Mouse (Mus musculus) liver (tissue): Measurements from ENCODE around the gene Emc3.

Experiments
- DNase-seq: peaks from one replicate; pipeline ENCODE4 v3.0.0-alpha.2; 2020; ENCODE audit warnings: mixed read lengths

Emc3 gene

DNA sequence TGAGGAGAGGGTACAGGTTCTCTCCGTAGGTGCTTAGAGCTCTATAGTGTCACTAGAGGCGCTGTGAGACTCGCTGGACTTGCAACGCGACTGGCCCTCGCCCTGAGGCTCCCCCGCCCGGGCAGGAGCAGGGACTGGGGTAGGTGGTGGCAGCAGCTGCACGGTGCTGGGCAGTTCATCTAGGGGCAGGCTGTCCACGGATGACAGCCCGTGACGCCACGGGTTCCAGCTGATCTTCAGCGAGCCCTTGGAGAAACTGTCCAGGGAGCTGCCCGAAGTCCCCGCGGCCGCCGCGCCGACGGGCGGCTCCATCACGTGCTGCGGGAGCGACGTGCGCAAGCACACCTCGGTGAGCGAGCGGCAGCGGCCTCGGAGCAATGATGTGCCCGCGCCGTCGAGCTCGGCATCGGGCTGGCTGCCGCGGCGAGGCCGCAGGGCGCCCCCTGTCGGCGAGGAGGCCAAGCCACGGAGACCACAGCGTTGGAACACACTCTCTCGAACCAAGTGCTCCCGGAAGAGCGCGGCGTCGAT is 37.1 kb downstream of the Emc3 start:
- DNase-seq, result peak; percentile 81

DNA sequence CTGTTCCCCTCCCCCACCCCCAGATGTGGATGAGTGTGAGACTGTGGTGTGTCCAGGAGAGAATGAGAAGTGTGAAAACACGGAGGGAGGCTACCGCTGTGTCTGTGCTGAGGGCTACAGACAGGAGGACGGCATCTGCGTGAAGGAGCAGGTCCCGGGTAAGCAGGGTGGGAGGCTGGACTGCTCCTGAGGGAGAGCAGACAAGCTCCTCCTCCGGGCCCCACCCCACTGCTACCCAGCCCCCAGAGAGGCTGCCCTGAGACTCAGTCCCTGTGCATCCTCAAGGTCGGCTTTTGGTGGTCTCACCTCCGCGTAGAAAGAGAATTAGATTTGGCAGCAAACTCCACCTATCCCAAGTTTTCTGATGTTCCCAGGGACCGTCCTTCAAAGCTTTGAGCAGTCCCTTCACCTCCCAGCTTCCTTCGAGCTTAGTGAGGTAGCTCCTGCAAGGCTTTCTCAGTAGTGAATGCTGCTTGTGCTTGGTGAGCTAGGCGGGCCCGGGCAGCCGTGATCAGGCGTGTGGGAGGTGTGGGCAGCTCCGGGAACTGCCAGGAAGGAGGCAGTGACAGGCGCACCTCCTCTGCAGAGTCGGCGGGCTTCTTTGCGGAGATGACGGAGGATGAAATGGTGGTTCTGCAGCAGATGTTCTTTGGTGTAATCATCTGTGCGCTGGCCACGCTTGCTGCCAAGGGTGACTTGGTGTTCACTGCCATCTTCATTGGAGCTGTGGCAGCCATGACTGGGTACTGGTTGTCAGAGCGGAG is 39.2 kb downstream of the Emc3 start:
- DNase-seq, result no peak

DNA sequence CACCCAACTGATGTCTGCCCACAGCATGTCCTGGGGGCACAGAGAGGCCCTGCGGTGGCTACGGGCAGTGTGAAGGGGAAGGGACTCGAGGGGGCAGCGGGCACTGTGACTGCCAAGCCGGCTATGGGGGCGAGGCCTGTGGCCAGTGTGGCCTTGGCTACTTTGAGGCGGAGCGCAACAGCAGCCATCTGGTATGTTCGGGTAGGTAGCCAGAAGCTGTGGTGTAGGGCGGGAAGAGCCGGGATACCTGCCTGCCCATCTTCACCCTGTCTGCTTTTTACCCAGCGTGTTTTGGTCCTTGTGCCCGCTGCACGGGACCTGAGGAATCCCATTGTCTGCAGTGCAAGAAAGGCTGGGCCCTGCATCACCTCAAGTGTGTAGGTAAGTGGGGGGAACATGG is 42.0 kb downstream of the Emc3 start:
- DNase-seq, result no peak

DNA sequence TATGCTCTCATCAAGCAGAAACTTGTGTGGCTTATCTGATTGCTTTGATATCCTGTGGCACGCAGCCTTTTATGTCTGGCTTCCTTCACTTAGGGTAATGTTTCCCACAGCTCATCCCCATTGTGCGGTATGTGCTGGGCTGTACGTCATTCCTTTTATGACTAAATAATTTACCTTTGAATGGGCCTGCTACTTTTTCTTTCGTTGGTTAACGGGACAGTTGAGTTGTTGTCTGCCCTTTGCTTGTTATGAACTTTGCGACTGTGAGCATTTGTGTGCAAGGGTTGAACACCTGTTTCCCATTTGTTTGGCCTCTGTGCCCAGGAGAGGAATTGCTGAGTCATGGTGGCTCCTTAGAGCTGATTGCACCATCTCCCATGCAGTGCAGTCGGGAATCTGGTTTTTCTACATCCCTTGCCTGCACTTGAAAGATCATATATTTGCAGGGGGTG is 44.3 kb downstream of the Emc3 start:
- peak; percentile 46 for DNase-seq

DNA sequence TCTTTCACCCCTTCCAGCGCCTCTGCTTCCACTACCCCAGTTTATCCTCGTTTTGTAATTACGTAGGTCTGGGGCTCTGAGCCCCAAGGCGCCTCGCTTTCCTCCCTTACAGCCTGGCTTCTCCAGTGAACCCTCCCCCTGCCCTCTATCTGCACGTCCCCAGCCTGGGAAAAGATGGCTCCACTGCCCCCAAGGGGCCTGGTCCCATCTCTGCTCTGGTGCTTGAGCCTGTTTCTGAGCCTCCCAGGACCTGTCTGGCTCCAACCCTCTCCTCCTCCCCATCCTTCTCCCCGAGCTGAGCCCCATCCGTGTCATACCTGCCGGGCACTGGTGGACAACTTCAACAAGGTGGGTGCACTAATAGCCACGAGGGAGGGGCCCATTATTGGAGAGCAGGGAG is 47.7 kb downstream of the Emc3 start:
- DNase-seq, result no peak

DNA sequence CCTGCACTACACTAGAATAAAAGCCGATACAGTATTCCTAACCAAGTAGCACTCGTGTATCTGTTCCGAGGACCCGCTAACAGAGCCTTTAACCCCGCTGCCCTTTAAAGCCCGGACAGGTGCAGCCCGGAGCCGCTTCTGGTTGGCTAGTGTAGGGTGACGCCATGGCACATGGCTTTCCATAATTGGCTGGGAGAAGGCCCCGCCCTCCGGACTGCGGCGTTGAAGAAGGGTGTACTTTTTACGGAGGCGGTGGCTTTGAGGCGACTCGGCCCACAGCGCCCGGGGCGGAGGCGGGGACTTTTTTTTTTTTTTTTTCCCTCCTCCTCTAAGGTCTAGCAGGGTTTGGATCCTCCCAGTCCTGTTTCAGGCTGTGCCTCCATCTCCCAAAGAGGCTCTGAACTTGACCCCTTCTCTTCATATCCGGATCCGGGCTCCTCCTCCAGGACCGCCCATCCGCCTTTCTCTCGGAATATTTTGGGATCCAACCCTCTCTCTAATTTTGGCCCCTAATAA is 48.3 kb downstream of the Emc3 start, which contains the start of gene Creld1:
Creld1 (plus strand) TSS at position 198 of the 516 bp plus-strand sequence.
- DNase-seq, result peak; percentile 96

DNA sequence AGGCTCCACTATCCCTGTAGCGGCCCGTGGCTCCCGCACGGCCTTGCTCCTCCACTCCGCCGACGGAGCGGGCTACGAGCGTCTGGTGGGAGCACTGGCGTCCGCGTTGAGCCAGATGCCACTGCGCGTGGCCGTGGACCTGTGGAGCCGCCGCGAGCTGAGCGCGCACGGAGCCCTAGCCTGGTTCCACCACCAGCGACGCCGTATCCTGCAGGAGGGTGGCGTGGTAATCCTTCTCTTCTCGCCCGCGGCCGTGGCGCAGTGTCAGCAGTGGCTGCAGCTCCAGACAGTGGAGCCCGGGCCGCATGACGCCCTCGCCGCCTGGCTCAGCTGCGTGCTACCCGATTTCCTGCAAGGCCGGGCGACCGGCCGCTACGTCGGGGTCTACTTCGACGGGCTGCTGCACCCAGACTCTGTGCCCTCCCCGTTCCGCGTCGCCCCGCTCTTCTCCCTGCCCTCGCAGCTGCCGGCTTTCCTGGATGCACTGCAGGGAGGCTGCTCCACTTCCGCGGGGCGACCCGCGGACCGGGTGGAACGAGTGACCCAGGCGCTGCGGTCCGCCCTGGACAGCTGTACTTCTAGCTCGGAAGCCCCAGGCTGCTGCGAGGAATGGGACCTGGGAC is 48.9 kb downstream of the Emc3 start:
- DNase-seq, result peak; percentile 42

DNA sequence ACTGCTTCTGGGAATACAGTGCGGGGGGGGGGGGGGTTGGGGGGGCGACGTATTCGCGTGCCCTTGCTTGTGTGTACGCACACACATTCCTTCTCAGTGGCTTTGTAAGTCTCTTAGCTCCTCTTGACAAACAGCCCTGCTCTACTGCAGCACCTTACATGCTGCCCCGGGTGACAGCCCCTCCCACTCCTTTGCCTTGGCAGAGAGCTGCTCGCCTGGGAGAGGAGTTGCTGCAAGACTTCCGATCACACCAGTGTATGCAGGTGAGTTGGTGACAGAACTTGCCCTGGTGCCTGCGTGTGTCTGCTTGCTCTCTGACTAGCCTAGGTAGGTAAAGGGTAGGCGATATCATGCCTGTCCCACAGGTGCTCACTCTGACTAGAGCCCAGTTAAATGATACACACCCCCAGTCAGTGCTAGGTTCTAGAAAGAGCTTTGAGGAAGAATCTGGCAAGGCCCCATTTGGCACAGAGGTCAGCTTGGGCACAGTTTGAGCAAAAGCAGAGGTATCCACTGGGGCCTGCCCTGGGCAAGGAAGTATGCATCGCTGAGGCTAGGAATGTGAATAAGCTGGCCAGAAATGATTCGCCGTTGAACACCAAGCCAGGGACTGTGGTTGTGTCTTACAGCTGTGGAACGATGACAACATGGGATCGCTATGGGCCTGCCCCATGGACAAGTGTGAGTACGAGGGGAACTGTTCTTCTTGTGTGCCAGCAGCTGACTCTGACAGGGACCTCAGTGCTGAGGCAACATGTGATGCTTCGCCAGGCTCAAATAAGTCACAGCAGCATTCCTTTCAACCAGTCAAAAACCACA is 50.7 kb downstream of the Emc3 start:
- DNase-seq, result no peak

DNA sequence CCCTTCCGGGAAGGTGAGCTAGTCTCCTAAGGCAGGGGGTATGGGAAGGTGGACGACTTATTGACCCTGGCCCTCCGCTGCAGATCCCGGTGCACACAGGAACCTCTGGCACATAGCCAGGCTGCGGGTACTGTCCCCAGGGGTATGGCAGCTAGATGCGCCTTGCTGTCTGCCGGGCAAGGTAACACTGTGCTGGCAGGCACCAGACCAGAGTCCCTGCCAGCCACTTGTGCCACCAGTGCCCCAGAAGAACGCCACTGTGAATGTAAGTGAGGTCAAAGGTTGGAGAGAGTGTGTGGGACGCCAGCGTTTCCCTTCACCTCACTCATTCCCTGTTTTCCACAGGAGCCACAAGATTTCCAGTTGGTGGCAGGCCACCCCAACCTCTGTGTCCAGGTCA is 52.5 kb downstream of the Emc3 start:
- DNase-seq, result no peak

DNA sequence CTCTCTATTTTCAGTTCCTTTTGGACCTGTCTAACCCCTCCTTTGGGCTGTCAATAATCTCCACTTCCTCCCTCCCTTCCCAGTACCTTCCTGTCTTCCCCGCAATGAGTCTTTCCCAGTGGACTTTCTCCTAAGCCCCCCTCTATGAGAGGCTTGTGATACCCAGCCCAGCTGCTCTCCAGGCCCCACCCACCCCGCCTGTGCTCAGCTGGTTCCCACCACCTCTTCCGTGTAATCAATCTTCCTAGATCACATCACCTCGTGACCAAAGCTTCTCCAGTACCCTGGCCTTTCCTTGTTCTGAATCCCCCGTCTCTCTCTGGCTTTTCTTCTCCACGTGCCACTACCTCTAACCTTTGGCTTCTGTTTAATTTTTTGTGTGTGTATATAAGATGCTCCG is 54.1 kb downstream of the Emc3 start:
- DNase-seq, result no peak

DNA sequence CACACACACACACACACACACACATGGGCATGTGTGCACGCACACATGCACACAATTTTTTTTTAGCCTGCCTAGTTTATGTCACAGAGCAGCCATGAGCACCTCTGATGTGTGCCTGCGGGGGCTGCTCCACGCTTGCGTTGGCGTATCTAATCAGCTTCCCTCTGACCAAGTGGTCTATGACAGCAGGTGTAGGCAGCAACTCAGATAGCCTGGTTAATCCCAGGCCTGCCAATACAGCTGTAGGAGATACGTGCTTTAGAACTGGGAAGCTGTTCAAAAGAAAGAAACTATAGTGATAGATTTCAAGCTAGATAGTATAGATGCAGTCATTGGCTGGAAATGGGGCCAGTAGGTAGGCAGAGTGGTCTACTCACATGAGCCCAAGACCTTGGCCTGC is 57.7 kb downstream of the Emc3 start:
- no peak for DNase-seq

DNA sequence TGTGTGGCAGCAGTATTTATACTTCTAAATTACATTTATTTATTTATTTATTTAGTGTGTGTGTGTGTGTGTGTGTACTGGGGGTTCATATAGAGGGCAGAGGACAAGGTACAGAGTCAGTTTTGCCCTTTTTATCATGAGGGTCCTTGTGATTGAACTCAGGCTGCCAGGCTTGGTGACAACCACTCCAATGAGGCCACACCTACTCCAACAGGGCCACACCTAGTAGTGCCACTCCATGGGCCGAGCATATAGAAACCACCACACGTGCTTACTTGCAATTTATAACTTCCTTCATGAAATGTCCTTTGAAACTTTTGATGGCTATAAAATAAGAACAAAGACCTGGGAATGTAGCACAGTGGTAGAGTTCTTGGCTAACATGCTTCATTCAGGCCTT is 58.2 kb downstream of the Emc3 start:
- DNase-seq, result no peak

DNA sequence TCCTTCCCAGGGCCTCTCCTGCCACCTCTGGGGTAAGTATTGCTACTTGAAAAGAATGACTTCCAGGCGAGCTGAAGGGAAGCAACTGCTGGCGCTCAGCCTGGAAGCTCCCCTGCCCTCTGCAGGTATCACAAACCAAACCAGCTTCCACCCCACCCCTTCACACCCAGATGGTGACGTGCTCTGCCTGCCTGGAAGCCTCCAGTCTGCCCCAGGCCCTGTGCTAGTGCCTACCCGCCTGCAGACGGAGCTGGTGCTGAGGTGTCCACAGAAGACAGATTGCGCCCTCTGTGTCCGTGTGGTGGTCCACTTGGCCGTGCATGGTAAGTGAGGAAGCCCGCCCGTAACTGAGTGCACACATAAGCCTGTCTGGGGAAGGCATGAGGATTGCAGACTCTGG is 59.4 kb downstream of the Emc3 start:
- no peak for DNase-seq

DNA sequence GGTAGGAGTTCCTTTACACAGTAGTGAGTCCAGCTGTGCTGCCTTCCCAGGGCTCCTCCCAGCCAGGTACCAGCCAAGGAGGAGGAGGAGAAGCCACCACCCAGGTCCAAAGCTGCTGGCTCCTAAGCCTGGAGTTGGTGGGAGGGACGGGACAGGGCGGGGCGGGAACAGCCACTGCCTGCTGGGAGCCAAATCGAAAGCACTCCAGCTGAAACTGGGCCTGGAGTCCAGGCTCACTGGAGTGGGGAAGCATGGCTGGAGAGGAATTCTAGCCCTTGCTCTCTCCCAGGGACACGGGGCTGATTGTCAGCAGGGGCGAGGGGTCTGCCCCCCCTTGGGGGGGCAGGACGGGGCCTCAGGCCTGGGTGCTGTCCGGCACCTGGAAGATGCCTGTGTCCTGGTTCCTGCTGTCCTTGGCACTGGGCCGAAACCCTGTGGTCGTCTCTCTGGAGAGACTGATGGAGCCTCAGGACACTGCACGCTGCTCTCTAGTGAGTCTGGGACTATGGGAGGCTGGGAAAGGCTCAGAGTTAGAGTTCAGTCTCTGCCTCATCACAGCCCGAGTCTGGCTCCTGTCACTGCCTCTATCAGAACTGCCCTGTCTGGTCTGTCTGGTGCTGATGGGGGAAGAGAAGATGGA is 60.0 kb downstream of the Emc3 start, which contains the start of gene Il17rc:
Il17rc (plus strand) TSS at position 131 of the 640 bp plus-strand sequence.
- DNase-seq, result peak; percentile 43

DNA sequence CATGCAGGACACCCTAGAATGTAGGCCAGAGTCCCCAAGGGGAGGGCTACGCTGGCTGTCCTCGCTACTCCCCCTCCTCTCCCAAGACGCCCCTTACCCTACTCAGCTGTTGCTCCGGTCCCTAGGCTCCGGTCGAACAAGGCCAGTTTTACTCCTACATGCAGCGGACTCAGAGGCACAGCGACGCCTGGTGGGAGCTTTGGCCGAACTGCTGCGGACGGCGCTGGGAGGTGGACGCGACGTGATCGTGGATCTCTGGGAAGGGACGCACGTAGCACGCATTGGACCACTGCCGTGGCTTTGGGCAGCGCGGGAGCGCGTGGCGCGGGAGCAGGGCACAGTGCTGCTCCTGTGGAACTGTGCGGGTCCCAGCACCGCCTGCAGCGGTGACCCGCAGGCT is 62.0 kb downstream of the Emc3 start:
- peak; percentile 70 for DNase-seq

DNA sequence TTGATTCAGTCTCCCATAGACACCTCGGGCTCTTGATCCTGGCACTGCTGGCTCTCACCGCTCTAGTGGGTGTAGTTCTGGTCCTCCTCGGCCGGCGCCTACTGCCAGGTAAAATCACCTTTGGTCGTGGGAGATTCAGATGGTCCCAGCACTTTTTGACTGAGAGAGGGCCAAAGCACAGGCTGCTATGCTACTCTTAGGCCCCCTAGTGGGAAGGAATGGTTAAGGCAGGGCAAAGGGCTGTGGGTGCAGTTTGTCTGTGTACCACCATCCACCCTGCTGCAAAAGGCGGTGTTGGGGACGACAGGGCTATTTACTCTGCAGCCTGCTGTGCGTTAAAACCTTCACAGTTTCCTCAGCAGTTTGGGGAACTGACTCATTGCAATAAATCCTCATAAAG is 62.4 kb downstream of the Emc3 start:
- DNase-seq, result peak; percentile 64

DNA sequence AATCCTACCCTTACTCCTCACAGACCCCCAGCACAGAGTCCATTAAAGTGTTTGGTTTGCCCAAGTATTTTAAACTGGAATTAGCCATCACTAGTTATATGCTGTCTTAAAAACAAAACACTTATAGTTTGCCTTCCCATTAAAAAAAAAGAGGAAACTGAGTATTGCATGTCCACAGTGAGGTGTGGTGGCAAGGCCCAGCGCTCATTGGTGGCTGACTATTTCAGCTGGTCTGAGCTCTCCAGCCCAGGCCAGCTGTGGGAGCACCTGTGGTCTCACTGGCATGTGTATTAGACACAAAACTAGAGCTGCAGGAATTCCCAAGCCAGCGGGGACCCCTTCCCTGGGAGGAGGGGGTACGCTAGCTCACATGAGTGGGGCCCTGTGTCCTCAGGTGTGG is 62.9 kb downstream of the Emc3 start:
- DNase-seq, result no peak

DNA sequence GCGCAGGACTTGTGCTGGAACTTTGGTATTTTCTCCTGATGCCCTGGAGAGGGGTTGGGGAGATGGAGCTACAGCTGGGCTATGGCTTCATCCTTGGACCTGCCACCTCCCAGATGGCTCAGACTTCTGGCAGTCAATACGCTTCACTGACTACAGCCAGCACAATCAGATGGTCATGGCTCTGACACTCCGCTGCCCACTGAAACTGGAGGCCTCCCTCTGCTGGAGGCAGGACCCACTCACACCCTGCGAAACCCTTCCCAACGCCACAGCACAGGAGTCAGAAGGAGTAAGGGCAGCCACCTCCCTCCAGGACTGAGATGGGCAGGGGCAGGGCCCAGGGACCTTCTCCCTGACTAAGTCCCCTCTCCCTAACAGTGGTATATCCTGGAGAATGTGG is 65.8 kb downstream of the Emc3 start:
- DNase-seq, result no peak
